Mouse (Mus musculus): ENCODE results near the gene Tex11. TPM values are rescaled to one million over a fixed set of nuclear protein-coding genes. Genes with fewer than 3 reads are reported as not detected.

Gene Tex11
- total and polyA plus RNA-seq, 2 experiments from 2014 or later: 0.10 TPM; not detected in 1

GRCm38 (mm10) chrX:100943640-100944039 lies 115.8 kb downstream of the Tex11 start:
- no peak overlapping the region for H3K4me2 ChIP-seq (ENCODE audit: low read depth, low read length, poor library complexity, severe bottlenecking)
- no peaks in the 10 kb centered on the region for H3K4me1 ChIP-seq (ENCODE audit: insufficient read depth, low read length)
- ATAC-seq (ENCODE audit: low FRiP score) (no peak), DNase-seq (ENCODE audit: low spot score) (peak; percentile 52)
- no peak overlapping the region for H3K9ac ChIP-seq (replicated peaks; ENCODE audit: low read length, poor library complexity, severe bottlenecking)
- H3K9me3 ChIP-seq (ENCODE audit: low read length): no peaks in the 10 kb centered on the region
- no peaks in the 10 kb centered on the region for H3K27me3 ChIP-seq (ENCODE audit: insufficient read depth, low read length)
- H3K36me3 ChIP-seq (ENCODE audit: insufficient read depth, low read length): no peaks in the 10 kb centered on the region
- H3K27ac ChIP-seq (ENCODE audit: low read depth, low read length): no peak overlapping the region
- WGBS: 29% methylated on average over 2 of the region's 2 CpGs
- TF ChIP-seq CTCF (IDR thresholded peaks at IDR 0.05): peak; percentile 71
- H3K4me3 ChIP-seq (ENCODE audit: low read depth, low read length): no peak overlapping the region

GRCm38 (mm10) chrX:100839211-100839610 lies 220.3 kb downstream of the Tex11 start:
- Histone ChIP-seq H3K27me3 (ENCODE audit: insufficient read depth, low read length) (peaks cover 3% of the 10 kb centered on the region; the same call in 1 of the 2 replicates), H3K9me3 (ENCODE audit: low read length) (no peaks in the 10 kb centered on the region), H3K27ac (ENCODE audit: low read depth, low read length) (no peak overlapping the region), H3K4me2 (ENCODE audit: low read depth, low read length, poor library complexity, severe bottlenecking) (no peak overlapping the region), H3K4me3 (ENCODE audit: low read depth, low read length) (no peak overlapping the region), H3K9ac (replicated peaks; ENCODE audit: low read length, poor library complexity, severe bottlenecking) (no peak overlapping the region), H3K4me1 (ENCODE audit: insufficient read depth, low read length) (no peaks in the 10 kb centered on the region), H3K36me3 (ENCODE audit: insufficient read depth, low read length) (no peaks in the 10 kb centered on the region)
- no peak for TF ChIP-seq CTCF (IDR thresholded peaks at IDR 0.05)
- no peak for ATAC-seq (ENCODE audit: low FRiP score)
- DNase-seq (ENCODE audit: low spot score): no peak

GRCm38 (mm10) chrX:100832806-100833205 lies 226.7 kb downstream of the Tex11 start:
- Histone ChIP-seq H3K4me3 (ENCODE audit: low read depth, low read length) (no peak overlapping the region), H3K36me3 (ENCODE audit: insufficient read depth, low read length) (no peaks in the 10 kb centered on the region), H3K27me3 (ENCODE audit: insufficient read depth, low read length) (no peaks in the 10 kb centered on the region), H3K4me2 (ENCODE audit: low read depth, low read length, poor library complexity, severe bottlenecking) (no peak overlapping the region), H3K9ac (replicated peaks; ENCODE audit: low read length, poor library complexity, severe bottlenecking) (no peak overlapping the region), H3K27ac (ENCODE audit: low read depth, low read length) (no peak overlapping the region), H3K9me3 (ENCODE audit: low read length) (no peaks in the 10 kb centered on the region), H3K4me1 (ENCODE audit: insufficient read depth, low read length) (no peaks in the 10 kb centered on the region)
- no peak for ATAC-seq (ENCODE audit: low FRiP score)
- no peak for TF ChIP-seq CTCF (IDR thresholded peaks at IDR 0.05)
- WGBS: 82% methylated on average over 2 of the region's 2 CpGs
- DNase-seq (ENCODE audit: low spot score): no peak

- Histone ChIP-seq H3K4me1 (ENCODE audit: insufficient read depth, low read length) (no peaks in the 10 kb centered on the region), H3K36me3 (ENCODE audit: insufficient read depth, low read length) (no peaks in the 10 kb centered on the region), H3K9me3 (ENCODE audit: low read length) (no peaks in the 10 kb centered on the region), H3K27ac (ENCODE audit: low read depth, low read length) (no peak overlapping the region), H3K9ac (replicated peaks; ENCODE audit: low read length, poor library complexity, severe bottlenecking) (no peak overlapping the region), H3K4me2 (ENCODE audit: low read depth, low read length, poor library complexity, severe bottlenecking) (no peak overlapping the region), H3K4me3 (ENCODE audit: low read depth, low read length) (no peak overlapping the region), H3K27me3 (ENCODE audit: insufficient read depth, low read length) (no peaks in the 10 kb centered on the region; the same call in 1 of the 2 replicates)
- no peak for TF ChIP-seq CTCF (IDR thresholded peaks at IDR 0.05)
- DNase-seq (ENCODE audit: low spot score) (no peak), ATAC-seq (ENCODE audit: low FRiP score) (no peak)
- 65% methylated on average over 1 of the region's 1 CpGs for WGBS
Measured at GRCm38 (mm10) chrX:100825557-100825956, 233.9 kb downstream of the Tex11 start.

GRCm38 (mm10) chrX:100821149-100821548 lies 238.3 kb downstream of the Tex11 start:
- no peak for ATAC-seq (ENCODE audit: low FRiP score)
- no peak for TF ChIP-seq CTCF (IDR thresholded peaks at IDR 0.05)
- Histone ChIP-seq H3K36me3 (ENCODE audit: insufficient read depth, low read length) (no peaks in the 10 kb centered on the region), H3K27ac (ENCODE audit: low read depth, low read length) (no peak overlapping the region), H3K9ac (replicated peaks; ENCODE audit: low read length, poor library complexity, severe bottlenecking) (no peak overlapping the region), H3K4me2 (ENCODE audit: low read depth, low read length, poor library complexity, severe bottlenecking) (no peak overlapping the region), H3K9me3 (ENCODE audit: low read length) (no peaks in the 10 kb centered on the region), H3K27me3 (ENCODE audit: insufficient read depth, low read length) (no peaks in the 10 kb centered on the region), H3K4me1 (ENCODE audit: insufficient read depth, low read length) (no peaks in the 10 kb centered on the region), H3K4me3 (ENCODE audit: low read depth, low read length) (no peak overlapping the region)
- 74% methylated on average over 1 of the region's 1 CpGs for WGBS
- DNase-seq (ENCODE audit: low spot score): no peak

- DNase-seq (ENCODE audit: low spot score) (no peak), ATAC-seq (ENCODE audit: low FRiP score) (0 out of 2 replicates have a peak, but pooled peaks have one; percentile 18)
- 90% methylated on average over 9 of the region's 9 CpGs for WGBS
- Histone ChIP-seq H3K36me3 (ENCODE audit: insufficient read depth, low read length) (peaks cover 4% of the 10 kb centered on the region; the same call in 1 of the 2 replicates), H3K4me3 (ENCODE audit: low read depth, low read length) (no peak overlapping the region), H3K9ac (replicated peaks; ENCODE audit: low read length, poor library complexity, severe bottlenecking) (no peak overlapping the region), H3K27me3 (ENCODE audit: insufficient read depth, low read length) (no peaks in the 10 kb centered on the region), H3K4me2 (ENCODE audit: low read depth, low read length, poor library complexity, severe bottlenecking) (no peak overlapping the region), H3K9me3 (ENCODE audit: low read length) (no peaks in the 10 kb centered on the region), H3K4me1 (ENCODE audit: insufficient read depth, low read length) (no peaks in the 10 kb centered on the region), H3K27ac (ENCODE audit: low read depth, low read length) (no peak overlapping the region)
- no peak for TF ChIP-seq CTCF (IDR thresholded peaks at IDR 0.05)
Measured at GRCm38 (mm10) chrX:100818681-100819080, 240.8 kb downstream of the Tex11 start.
